Mouse (Mus musculus) heart, embryonic 14.5 days (tissue): ENCODE data around the gene Gm49403. TPM values are rescaled to one million over a fixed set of nuclear protein-coding genes. Genes with fewer than 3 reads are reported as not detected.

Source experiments
- ATAC-seq: fragments of 200-750 bp; cut with Nextera tagmentation; 2 replicates; pipeline ENCODE4 v1.8.0; 2017; ENCODE audit warnings: low read depth, moderate TSS enrichment; ENCODE audit not compliant: insufficient number of reproducible peaks, insufficient read depth, low FRiP score
- H3K27ac ChIP-seq, 2 experiments: fragments of 200-500 bp in 1 of 2; fragments of 300-500 bp in 1 of 2; sonication (generic) in 1 of 2; replicated peaks in 1 of 2; 2 replicates each; pipeline ENCODE4 v1.5.1; 2012 to 2014; ENCODE audit warnings: low read depth in 2 of 2, low read length in 2 of 2, control low read depth in 1 of 2, mild to moderate bottlenecking in 1 of 2, mixed read lengths in 1 of 2; ENCODE audit not compliant: control insufficient read depth in 1 of 2, insufficient read depth in 1 of 2
- H3K27me3 ChIP-seq: fragments of 300-500 bp; sonication (generic); 2 replicates; pipeline ENCODE4 v1.6.1; 2014; ENCODE audit warnings: mild to moderate bottlenecking, low read length, control low read depth; ENCODE audit not compliant: control insufficient read depth, insufficient read depth
- H3K36me3 ChIP-seq: fragments of 300-500 bp; sonication (generic); 2 replicates; pipeline ENCODE4 v1.6.1; 2014; ENCODE audit warnings: mild to moderate bottlenecking, control low read depth, low read length, mixed read lengths; ENCODE audit not compliant: control insufficient read depth, insufficient read depth
- H3K4me1 ChIP-seq, 2 experiments: fragments of 200-500 bp in 1 of 2; fragments of 300-500 bp in 1 of 2; sonication (generic) in 1 of 2; 2 replicates each; pipeline ENCODE4 v1.6.1; 2012 to 2014; ENCODE audit warnings: low read length in 2 of 2, control low read depth in 1 of 2, mixed read lengths in 1 of 2; ENCODE audit not compliant: control insufficient read depth in 2 of 2, insufficient read depth in 2 of 2
- H3K4me2 ChIP-seq: fragments of 300-500 bp; sonication (generic); 2 replicates; pipeline ENCODE4 v1.6.1; 2014; ENCODE audit warnings: mild to moderate bottlenecking, low read length
- H3K4me3 ChIP-seq, 2 experiments: fragments of 200-500 bp in 1 of 2; fragments of 300-500 bp in 1 of 2; sonication (generic) in 1 of 2; 2 replicates each; pipeline ENCODE4 v1.5.1; 2012 to 2014; ENCODE audit warnings: low read length in 2 of 2, mild to moderate bottlenecking in 2 of 2, control low read depth in 1 of 2, low read depth in 1 of 2, moderate library complexity in 1 of 2; ENCODE audit not compliant: control insufficient read depth in 1 of 2, insufficient read depth in 1 of 2
- H3K9ac ChIP-seq: fragments of 300-500 bp; sonication (generic); 2 replicates; pipeline ENCODE4 v1.6.1; 2014; ENCODE audit warnings: mild to moderate bottlenecking, low read length
- H3K9me3 ChIP-seq: fragments of 300-500 bp; sonication (generic); 2 replicates; pipeline ENCODE4 v1.6.1; 2016; ENCODE audit warnings: low read length, control low read depth; ENCODE audit not compliant: control insufficient read depth
- WGBS: fragments of 180-500 bp; shearing (Covaris S2); extraction: QIAGEN DNeasy Blood & Tissue Kit; methylation state at CpG from one replicate; pipeline ENCODE4 v1.1.7; 2014; 5-methylcytosine and 5-hydroxymethylcytosine counted together
- polyA plus RNA-seq: library from polyadenylated mRNA; unstranded; fragments of >200 nt; fragmentation: Nextera tagmentation; extraction: Ambion mirVana; gene quantifications from 2 replicates; pipeline ENCODE4 v1.2.1, GENCODE M21; 2014

Gene Gm49403
- polyA plus RNA-seq, 1 experiment from 2014 or later: not detected

GRCm38 (mm10) chr19:8920073-8920736, 36.5 kb downstream of the Gm49403 start, which contains the start of gene B3gat3:
TSS of gene B3gat3 (plus strand) at chr19:8920374.
- Histone ChIP-seq H3K4me2 (peak within 1 kb of the TSS; percentile 89), H3K4me1 (peaks cover 2 to 9% of the 10 kb centered on the region in 2 experiments; a peak in 3 of 4 replicates), H3K36me3 (peaks cover 41% of the 10 kb centered on the region), H3K27ac (peak within 1 kb of the TSS; percentile 80 to 87), H3K9me3 (no peaks in the 10 kb centered on the region), H3K9ac (peak within 1 kb of the TSS; percentile 89), H3K4me3 (peak within 1 kb of the TSS; percentile 71 to 92), H3K27me3 (no peaks in the 10 kb centered on the region)
- 3% methylated on average over 40 of the region's 50 CpGs for WGBS
- ATAC-seq: peak; percentile 95

- no peaks in the 10 kb centered on the region for H3K27me3 ChIP-seq
- peak; percentile 4; the same call in 1 of the 2 replicates for ATAC-seq
These were observed 37.1 kb downstream of the Gm49403 start for GRCm38 (mm10) chr19:8920836-8921291.

GRCm38 (mm10) chr19:8921741-8922140, 38.0 kb downstream of the Gm49403 start:
- H3K9ac ChIP-seq: no peak overlapping the region
- peak overlapping the region; percentile 89 for H3K4me2 ChIP-seq
- H3K36me3 ChIP-seq: peaks cover 41% of the 10 kb centered on the region
- no peak overlapping the region for H3K4me3 ChIP-seq
- 80% methylated on average over 9 of the region's 9 CpGs for WGBS
- H3K27ac ChIP-seq: no peak overlapping the region
- ATAC-seq: no peak
- H3K4me1 ChIP-seq: peaks cover 2 to 9% of the 10 kb centered on the region in 2 experiments; a peak in 3 of 4 replicates
- H3K27me3 ChIP-seq: no peaks in the 10 kb centered on the region
- H3K9me3 ChIP-seq: no peaks in the 10 kb centered on the region

More at GRCm38 (mm10) chr19:8920836-8921291, 37.1 kb downstream of the Gm49403 start:
- Histone ChIP-seq H3K27ac (peak overlapping the region; percentile 79 to 87), H3K4me3 (peak overlapping the region; percentile 71 to 92), H3K4me2 (peak overlapping the region; percentile 89), H3K4me1 (peaks cover 2 to 9% of the 10 kb centered on the region in 2 experiments; a peak in 3 of 4 replicates), H3K9ac (peak overlapping the region; percentile 89), H3K9me3 (no peaks in the 10 kb centered on the region), H3K36me3 (peaks cover 41% of the 10 kb centered on the region)
- 3% methylated on average over 6 of the region's 6 CpGs for WGBS

- H3K27me3 ChIP-seq: no peaks in the 10 kb centered on the region
- no peak overlapping the region for H3K27ac ChIP-seq
- no peak overlapping the region for H3K4me2 ChIP-seq
- no peak overlapping the region for H3K4me3 ChIP-seq
- H3K9me3 ChIP-seq: no peaks in the 10 kb centered on the region
- H3K9ac ChIP-seq: no peak overlapping the region
- no peak for ATAC-seq
- WGBS: 92% methylated on average over 2 of the region's 2 CpGs
- peaks cover 5 to 9% of the 10 kb centered on the region in 2 experiments; a peak in 3 of 4 replicates for H3K4me1 ChIP-seq
- peaks cover 52% of the 10 kb centered on the region for H3K36me3 ChIP-seq
These were observed 43.0 kb downstream of the Gm49403 start for GRCm38 (mm10) chr19:8926766-8927165.

- Histone ChIP-seq H3K27ac (no peak overlapping the region), H3K27me3 (no peaks in the 10 kb centered on the region), H3K9me3 (no peaks in the 10 kb centered on the region), H3K36me3 (peaks cover 49% of the 10 kb centered on the region), H3K4me3 (no peak overlapping the region), H3K4me2 (no peak overlapping the region), H3K9ac (no peak overlapping the region), H3K4me1 (peaks cover 5 to 8% of the 10 kb centered on the region in 2 experiments; a peak in 3 of 4 replicates)
- ATAC-seq: no peak
- 81% methylated on average over 12 of the region's 12 CpGs for WGBS
These were observed 44.3 kb downstream of the Gm49403 start for GRCm38 (mm10) chr19:8927891-8928525.

- H3K4me3 ChIP-seq: peak overlapping the region; percentile 75 to 77
- no peaks in the 10 kb centered on the region for H3K27me3 ChIP-seq
- H3K36me3 ChIP-seq: peaks cover 52% of the 10 kb centered on the region
- 0 out of 2 replicates have a peak, but pooled peaks have one; percentile 7 for ATAC-seq
- H3K27ac ChIP-seq: 0 out of 4 replicates have a peak overlapping the region, but pooled peaks of 1 of the 2 experiments have one; percentile 72
- peak overlapping the region; percentile 70 for H3K4me2 ChIP-seq
- 19% methylated on average over 16 of the region's 16 CpGs for WGBS
- H3K9ac ChIP-seq: peak overlapping the region; percentile 82
- H3K4me1 ChIP-seq: peaks cover 5 to 8% of the 10 kb centered on the region in 2 experiments; a peak in 3 of 4 replicates
- H3K9me3 ChIP-seq: no peaks in the 10 kb centered on the region
These were observed 45.0 kb downstream of the Gm49403 start for GRCm38 (mm10) chr19:8928689-8929223.
